Mouse (Mus musculus): ENCODE measurements at regions not wholly inside any gene's neighbourhood (a gene's known extent, or its start where the extent isn't known, plus 50 kb on each side); places are given as distances from the start of the nearest gene placed in this dataset.

DNA sequence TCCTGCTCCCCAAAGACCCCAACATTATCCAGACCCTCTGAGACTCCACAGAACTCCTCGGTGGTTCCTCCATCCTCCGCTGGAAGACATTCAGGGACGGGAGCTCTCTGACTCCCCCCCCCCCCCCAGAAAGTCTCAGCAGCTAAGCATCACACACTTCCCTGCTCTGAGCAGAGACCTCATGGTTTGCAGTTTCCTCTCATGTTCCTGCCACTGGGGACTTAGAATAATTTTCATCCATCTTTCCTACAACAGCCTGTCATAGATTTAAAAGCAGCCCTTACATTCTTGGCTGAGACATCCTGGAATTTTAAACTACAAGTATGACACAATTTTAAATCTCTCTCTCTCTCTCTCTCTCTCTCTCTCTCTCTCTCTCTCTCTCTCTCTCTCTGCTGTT lies 69.2 kb downstream of the Gpr65 start:
- DNase-seq (ENCODE audit: low spot score, missing footprints) (no peak), ATAC-seq (ENCODE audit: low FRiP score) (no peak)
- Histone ChIP-seq H3K9me3 (ENCODE audit: control insufficient read depth, low read length) (no peaks in the 10 kb centered on the region), H3K27ac (ENCODE audit: low read depth, low read length) (no peak overlapping the region), H3K4me1 (ENCODE audit: control insufficient read depth, insufficient read depth, low read length) (no peaks in the 10 kb centered on the region), H3K9ac (ENCODE audit: low read length) (no peak overlapping the region), H3K36me3 (ENCODE audit: control insufficient read depth, insufficient read depth, low read length) (no peaks in the 10 kb centered on the region), H3K27me3 (ENCODE audit: control insufficient read depth, insufficient read depth, low read length) (no peaks in the 10 kb centered on the region), H3K4me2 (no peak overlapping the region), H3K4me3 (ENCODE audit: low read depth, low read length) (no peak overlapping the region)
- 88% methylated on average over 3 of the region's 3 CpGs for WGBS

DNA sequence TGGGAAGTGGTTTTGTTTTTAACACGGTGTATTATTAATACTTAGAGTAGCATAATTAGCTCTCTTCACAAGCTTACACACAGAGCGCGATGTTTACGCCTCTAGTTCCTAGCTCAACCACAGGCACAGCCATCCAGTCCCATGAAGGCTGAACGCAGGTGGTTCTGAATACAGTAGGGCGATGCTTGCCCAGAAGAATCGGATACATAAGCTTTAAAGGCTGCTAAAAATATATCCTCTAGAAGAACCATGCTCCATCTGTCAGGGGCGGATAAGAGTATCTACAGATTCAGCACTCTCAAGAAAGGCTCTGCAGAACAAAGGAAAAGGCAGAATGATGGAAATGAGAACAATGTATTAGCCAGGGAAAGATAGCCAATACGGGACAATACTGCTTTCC lies 71.1 kb downstream of the Gpr65 start:
- 89% methylated on average over 9 of the region's 9 CpGs for WGBS

DNA sequence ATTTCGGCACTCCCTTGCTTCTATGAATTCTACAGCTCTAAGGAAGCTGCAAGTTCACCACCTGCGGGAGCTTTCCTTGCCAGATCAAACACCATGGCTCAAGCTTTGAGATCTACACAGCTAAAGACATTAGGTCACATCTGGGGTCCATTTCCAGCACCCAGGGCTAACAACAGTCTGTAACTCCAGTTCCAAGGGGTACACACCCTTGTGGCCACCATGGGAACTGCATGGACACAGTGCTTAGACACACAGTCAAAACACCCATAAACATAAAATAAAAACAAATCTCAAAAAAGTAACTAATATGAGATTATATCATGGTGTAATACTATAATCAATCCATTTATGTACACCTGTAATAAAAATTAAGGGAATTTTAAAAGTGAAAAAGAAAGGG lies 73.7 kb downstream of the Gpr65 start:
- 84% methylated on average over 2 of the region's 2 CpGs for WGBS
- no peaks in the 10 kb centered on the region for H3K27me3 ChIP-seq (ENCODE audit: control insufficient read depth, insufficient read depth, low read length)
- no peaks in the 10 kb centered on the region for H3K9me3 ChIP-seq (ENCODE audit: control insufficient read depth, low read length)
- H3K4me3 ChIP-seq (ENCODE audit: low read depth, low read length), result no peak overlapping the region
- H3K9ac ChIP-seq (ENCODE audit: low read length), result no peak overlapping the region
- H3K4me2 ChIP-seq, result no peak overlapping the region
- H3K4me1 ChIP-seq (ENCODE audit: control insufficient read depth, insufficient read depth, low read length), result no peaks in the 10 kb centered on the region
- ATAC-seq (ENCODE audit: low FRiP score), result no peak
- H3K36me3 ChIP-seq (ENCODE audit: control insufficient read depth, insufficient read depth, low read length), result no peaks in the 10 kb centered on the region
- DNase-seq (ENCODE audit: low spot score, missing footprints), result no peak
- no peak overlapping the region for H3K27ac ChIP-seq (ENCODE audit: low read depth, low read length)

More for the DNA sequence above, 71.1 kb downstream of the Gpr65 start:
- Histone ChIP-seq H3K27me3 (ENCODE audit: control insufficient read depth, insufficient read depth, low read length) (no peaks in the 10 kb centered on the region), H3K27ac (ENCODE audit: low read depth, low read length) (no peak overlapping the region), H3K4me3 (ENCODE audit: low read depth, low read length) (no peak overlapping the region), H3K36me3 (ENCODE audit: control insufficient read depth, insufficient read depth, low read length) (no peaks in the 10 kb centered on the region), H3K4me2 (no peak overlapping the region), H3K4me1 (ENCODE audit: control insufficient read depth, insufficient read depth, low read length) (no peaks in the 10 kb centered on the region), H3K9me3 (ENCODE audit: control insufficient read depth, low read length) (no peaks in the 10 kb centered on the region), H3K9ac (ENCODE audit: low read length) (no peak overlapping the region)
- DNase-seq (ENCODE audit: low spot score, missing footprints) (no peak), ATAC-seq (ENCODE audit: low FRiP score) (no peak)

DNA sequence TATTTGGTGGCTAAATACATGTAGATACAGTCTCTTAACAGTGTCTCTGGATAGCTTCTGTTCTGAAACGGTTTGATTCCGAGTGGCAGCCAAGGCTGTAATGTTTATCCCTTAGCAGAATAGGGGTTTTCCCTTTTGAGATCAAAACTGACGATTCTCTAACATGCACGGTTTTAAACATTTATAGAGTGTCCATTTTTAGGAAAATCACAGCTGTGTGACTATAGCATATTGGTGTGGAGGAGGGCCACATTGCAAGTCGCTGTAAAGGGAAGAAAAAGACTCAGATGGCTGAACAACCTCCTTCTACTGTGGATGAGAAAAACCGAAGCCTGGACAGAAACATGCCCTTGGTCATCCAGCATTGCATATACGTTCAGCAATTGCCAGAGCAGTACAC lies 75.2 kb downstream of the Gpr65 start:
- Histone ChIP-seq H3K4me2 (no peak overlapping the region), H3K4me3 (ENCODE audit: low read depth, low read length) (no peak overlapping the region), H3K9ac (ENCODE audit: low read length) (no peak overlapping the region), H3K4me1 (ENCODE audit: control insufficient read depth, insufficient read depth, low read length) (no peaks in the 10 kb centered on the region), H3K27me3 (ENCODE audit: control insufficient read depth, insufficient read depth, low read length) (no peaks in the 10 kb centered on the region), H3K9me3 (ENCODE audit: control insufficient read depth, low read length) (no peaks in the 10 kb centered on the region), H3K27ac (ENCODE audit: low read depth, low read length) (no peak overlapping the region), H3K36me3 (ENCODE audit: control insufficient read depth, insufficient read depth, low read length) (no peaks in the 10 kb centered on the region)
- no peak for ATAC-seq (ENCODE audit: low FRiP score)
- 86% methylated on average over 7 of the region's 7 CpGs for WGBS
- no peak for DNase-seq (ENCODE audit: low spot score, missing footprints)

DNA sequence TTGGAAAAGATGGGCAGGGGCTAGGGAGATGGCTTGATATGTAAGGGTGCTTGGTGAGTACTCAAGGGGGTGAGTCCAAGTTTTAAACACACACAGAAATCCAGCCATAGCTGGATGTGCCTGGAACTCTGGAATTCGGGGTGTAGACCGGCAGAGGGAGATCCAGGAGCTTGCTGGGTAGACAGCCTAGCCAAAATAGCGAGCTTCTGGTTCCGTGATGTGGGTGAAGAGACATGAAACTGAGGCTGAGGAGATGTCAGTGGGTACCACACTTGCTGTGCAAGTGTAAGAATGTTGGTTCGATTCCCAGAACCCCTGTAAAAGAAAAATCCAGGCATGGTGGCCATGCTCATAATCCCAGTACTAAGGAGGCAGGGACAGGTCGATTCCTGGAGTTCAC lies 78.6 kb downstream of the Gpr65 start:
- Histone ChIP-seq H3K9me3 (ENCODE audit: control insufficient read depth, low read length) (no peaks in the 10 kb centered on the region), H3K36me3 (ENCODE audit: control insufficient read depth, insufficient read depth, low read length) (no peaks in the 10 kb centered on the region), H3K27ac (ENCODE audit: low read depth, low read length) (no peak overlapping the region), H3K27me3 (ENCODE audit: control insufficient read depth, insufficient read depth, low read length) (no peaks in the 10 kb centered on the region), H3K4me1 (ENCODE audit: control insufficient read depth, insufficient read depth, low read length) (no peaks in the 10 kb centered on the region), H3K9ac (ENCODE audit: low read length) (no peak overlapping the region), H3K4me3 (ENCODE audit: low read depth, low read length) (no peak overlapping the region), H3K4me2 (no peak overlapping the region)
- DNase-seq (ENCODE audit: low spot score, missing footprints), result peak; percentile 54
- ATAC-seq (ENCODE audit: low FRiP score), result no peak
- 90% methylated on average over 6 of the region's 6 CpGs for WGBS

DNA sequence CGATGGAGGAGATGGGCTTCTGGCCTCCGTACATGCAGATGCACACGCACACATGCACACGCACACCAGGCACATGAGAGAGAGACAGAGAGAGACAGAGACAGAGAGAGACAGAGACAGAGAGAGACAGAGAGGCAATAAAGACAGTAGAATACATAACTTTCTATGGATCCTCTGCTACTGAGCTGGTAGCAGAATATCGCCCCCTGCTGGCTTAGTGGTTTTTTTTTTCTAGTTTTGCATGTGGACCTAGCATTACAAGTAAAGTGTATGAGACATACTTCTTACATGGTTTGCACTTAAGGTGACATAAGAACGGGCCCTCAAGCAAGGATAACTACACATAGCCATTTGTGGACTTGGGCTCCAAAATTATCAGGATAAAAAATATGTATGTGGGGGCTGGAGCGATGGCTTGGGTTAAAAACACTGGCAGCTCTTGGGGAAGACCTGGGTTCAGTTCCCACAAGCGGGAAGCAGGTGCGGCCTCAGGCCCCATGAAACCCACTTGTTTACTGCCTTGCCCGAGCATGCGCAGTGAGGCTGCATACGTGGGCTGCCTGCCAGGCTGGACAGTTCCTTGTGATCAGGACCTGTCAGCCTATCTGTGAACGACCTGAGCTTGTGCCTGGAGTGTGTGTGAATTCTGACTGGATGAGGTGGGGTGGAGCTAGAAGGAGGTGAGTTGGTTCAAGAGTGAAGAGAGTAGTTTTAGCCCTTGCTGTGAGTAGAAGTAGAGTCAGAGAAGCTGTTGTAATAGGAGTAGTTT lies 79.3 kb downstream of the Gpr65 start:
- Histone ChIP-seq H3K9me3 (ENCODE audit: control insufficient read depth, low read length) (no peaks in the 10 kb centered on the region), H3K27ac (ENCODE audit: low read depth, low read length) (no peak overlapping the region), H3K36me3 (ENCODE audit: control insufficient read depth, insufficient read depth, low read length) (no peaks in the 10 kb centered on the region), H3K4me1 (ENCODE audit: control insufficient read depth, insufficient read depth, low read length) (no peaks in the 10 kb centered on the region), H3K9ac (ENCODE audit: low read length) (no peak overlapping the region), H3K4me2 (no peak overlapping the region), H3K27me3 (ENCODE audit: control insufficient read depth, insufficient read depth, low read length) (no peaks in the 10 kb centered on the region), H3K4me3 (ENCODE audit: low read depth, low read length) (no peak overlapping the region)
- ATAC-seq (ENCODE audit: low FRiP score) (no peak), DNase-seq (ENCODE audit: low spot score, missing footprints) (peak; percentile 90)
- 79% methylated on average over 13 of the region's 13 CpGs for WGBS

DNA sequence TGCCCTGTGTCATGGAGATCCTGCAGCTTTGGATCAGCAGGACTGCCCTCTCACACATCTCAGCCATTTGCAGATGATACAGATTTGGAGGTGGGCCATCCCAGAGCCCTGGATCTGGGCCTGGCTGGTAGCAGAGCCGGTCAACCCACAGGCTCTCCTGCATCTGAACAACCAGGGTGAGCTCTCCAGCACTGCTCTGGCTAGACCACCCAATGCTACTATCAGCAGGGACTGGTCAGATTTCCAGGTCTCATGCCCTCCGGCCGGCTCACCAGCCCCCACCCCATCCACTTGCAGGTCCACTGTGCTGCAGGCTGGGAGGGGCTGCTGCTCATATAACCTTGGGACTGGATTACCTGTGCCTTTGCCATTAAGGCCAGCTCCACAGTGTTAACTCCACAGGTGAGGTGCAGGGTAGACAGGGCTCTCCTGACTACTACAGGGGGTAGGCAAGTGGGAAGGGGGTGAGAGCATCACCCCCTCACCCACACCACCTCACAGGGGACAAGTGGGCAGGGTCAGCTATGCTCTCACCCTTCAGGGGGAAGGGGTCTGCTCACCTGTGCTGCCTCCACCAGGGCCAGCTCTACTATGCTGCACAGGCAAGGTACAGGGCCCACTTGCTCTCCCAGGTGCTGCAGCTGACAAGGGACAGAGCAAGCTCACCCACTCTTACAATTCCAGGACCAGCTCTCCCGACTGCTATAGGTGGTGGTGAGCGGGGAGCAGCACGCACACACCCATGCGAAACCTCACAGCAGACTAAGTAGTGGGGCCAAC lies 81.6 kb downstream of the Gpr65 start:
- Histone ChIP-seq H3K27me3 (ENCODE audit: control insufficient read depth, insufficient read depth, low read length) (no peaks in the 10 kb centered on the region), H3K4me3 (ENCODE audit: low read depth, low read length) (no peak overlapping the region), H3K27ac (ENCODE audit: low read depth, low read length) (no peak overlapping the region), H3K4me1 (ENCODE audit: control insufficient read depth, insufficient read depth, low read length) (no peaks in the 10 kb centered on the region), H3K36me3 (ENCODE audit: control insufficient read depth, insufficient read depth, low read length) (no peaks in the 10 kb centered on the region), H3K4me2 (no peak overlapping the region), H3K9ac (ENCODE audit: low read length) (no peak overlapping the region), H3K9me3 (ENCODE audit: control insufficient read depth, low read length) (no peaks in the 10 kb centered on the region)
- WGBS, result 95% methylated on average over 7 of the region's 7 CpGs
- peak; percentile 8 for DNase-seq (ENCODE audit: low spot score, missing footprints)
- peak; percentile 38 for ATAC-seq (ENCODE audit: low FRiP score)

DNA sequence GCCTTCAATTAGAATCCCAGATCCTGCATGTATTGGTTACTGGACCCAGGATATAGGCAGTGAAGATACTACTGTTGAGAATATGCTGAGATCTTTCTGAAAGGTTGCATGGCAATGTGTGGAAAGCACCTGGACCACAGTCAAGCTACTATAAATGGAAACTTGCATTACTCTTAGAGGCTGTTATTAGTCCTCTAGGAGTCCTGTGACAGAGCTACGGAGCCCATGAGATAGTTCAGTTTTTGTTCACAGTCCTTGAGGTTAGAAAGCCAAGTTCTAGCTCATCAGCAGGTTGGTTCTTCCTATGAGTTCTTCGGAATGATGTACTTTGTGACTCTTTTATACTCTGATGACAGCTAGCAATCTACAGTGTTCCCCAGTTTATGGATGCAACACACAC lies 84.0 kb downstream of the Gpr65 start:
- no peak overlapping the region for H3K4me2 ChIP-seq
- no peaks in the 10 kb centered on the region for H3K4me1 ChIP-seq (ENCODE audit: control insufficient read depth, insufficient read depth, low read length)
- no peak overlapping the region for H3K9ac ChIP-seq (ENCODE audit: low read length)
- no peak overlapping the region for H3K27ac ChIP-seq (ENCODE audit: low read depth, low read length)
- no peaks in the 10 kb centered on the region for H3K27me3 ChIP-seq (ENCODE audit: control insufficient read depth, insufficient read depth, low read length)
- no peaks in the 10 kb centered on the region for H3K9me3 ChIP-seq (ENCODE audit: control insufficient read depth, low read length)
- no peaks in the 10 kb centered on the region for H3K36me3 ChIP-seq (ENCODE audit: control insufficient read depth, insufficient read depth, low read length)
- ATAC-seq (ENCODE audit: low FRiP score) (no peak), DNase-seq (ENCODE audit: low spot score, missing footprints) (peak; percentile 76)
- 90% methylated on average over 2 of the region's 2 CpGs for WGBS
- H3K4me3 ChIP-seq (ENCODE audit: low read depth, low read length), result no peak overlapping the region

DNA sequence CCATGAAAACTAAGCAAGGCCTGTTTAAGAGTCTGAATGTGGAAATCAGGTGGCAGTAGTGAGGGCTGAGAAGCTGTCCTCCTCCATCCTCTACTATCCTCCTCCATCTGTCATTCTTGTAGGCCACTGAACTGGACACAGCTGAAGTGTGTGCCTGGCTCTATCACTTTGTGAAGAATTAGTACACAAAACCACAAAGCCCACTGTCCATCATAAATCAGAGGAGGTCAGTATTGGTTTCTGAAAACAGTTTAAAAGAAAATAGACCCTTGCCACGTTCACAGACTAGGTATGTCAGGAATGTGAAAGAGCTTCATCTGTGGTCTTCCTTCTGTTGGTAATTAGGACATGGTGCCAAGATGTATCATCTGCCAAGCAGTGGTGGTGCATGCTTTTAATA lies 86.1 kb downstream of the Gpr65 start:
- Histone ChIP-seq H3K27me3 (ENCODE audit: control insufficient read depth, insufficient read depth, low read length) (no peaks in the 10 kb centered on the region), H3K9me3 (ENCODE audit: control insufficient read depth, low read length) (no peaks in the 10 kb centered on the region), H3K4me1 (ENCODE audit: control insufficient read depth, insufficient read depth, low read length) (no peaks in the 10 kb centered on the region), H3K9ac (ENCODE audit: low read length) (no peak overlapping the region), H3K4me3 (ENCODE audit: low read depth, low read length) (no peak overlapping the region), H3K4me2 (no peak overlapping the region), H3K36me3 (ENCODE audit: control insufficient read depth, insufficient read depth, low read length) (no peaks in the 10 kb centered on the region), H3K27ac (ENCODE audit: low read depth, low read length) (no peak overlapping the region)
- no peak for ATAC-seq (ENCODE audit: low FRiP score)
- peak; percentile 73 for DNase-seq (ENCODE audit: low spot score, missing footprints)
- 70% methylated on average over 1 of the region's 1 CpGs for WGBS
